Mouse (Mus musculus): ENCODE measurements at regions not wholly inside any gene's neighbourhood (a gene's known extent, or its start where the extent isn't known, plus 50 kb on each side); places are given as distances from the start of the nearest gene placed in this dataset.

- TF ChIP-seq CTCF (IDR thresholded peaks at IDR 0.05; ENCODE audit: control insufficient read depth, insufficient read depth, insufficient replicate concordance, low read depth, low read length) (no peak), POLR2A (IDR thresholded peaks at IDR 0.05; ENCODE audit: control insufficient read depth, low read depth, low read length) (no peak)
Observed at GRCm38 (mm10) chr15:42325221-42325620, 2191.1 kb downstream of the 9330182O14Rik start.
